In the genomic region with DNA sequence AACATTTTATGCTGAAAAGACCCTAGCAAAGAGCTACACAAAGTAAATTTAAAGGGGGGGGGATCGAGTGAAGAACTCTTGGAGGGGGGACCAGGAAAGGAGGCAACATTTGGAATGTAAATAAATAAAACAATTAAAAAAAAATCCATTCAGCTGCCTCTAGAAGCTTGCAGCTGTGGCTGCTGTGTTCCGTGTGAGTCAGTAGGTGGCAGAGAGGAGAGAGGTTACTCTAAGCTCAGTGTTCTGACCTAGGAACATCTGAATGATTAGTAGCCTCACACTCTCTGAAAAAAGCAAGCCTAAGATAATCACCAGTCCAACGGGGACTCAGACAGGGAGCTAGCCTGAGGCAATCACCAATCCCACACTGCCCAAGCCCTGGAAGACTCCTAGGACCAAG, we compare ENCODE assay signal across 11 mouse cellular contexts.
DNase-seq lines count a peak whose midpoint lies in the region; ATAC-seq and TF ChIP-seq lines count a peak whose summit lies in the region.
"Had no signal": no experiment of that assay in that cellular context is flagged by ENCODE, and none has a peak within 500 bp of the region (broad histone marks: within the 10 kb centered on the region; RNA-seq: fewer than 3 reads in every experiment).

No protein-coding gene starts in this region.

- no peak overlapping the region for H3K9ac ChIP-seq in intestine, postnatal 0 days (ENCODE audit: low read depth, low read length)
- H3K9ac ChIP-seq in intestine, embryonic 16.5 days (ENCODE audit: low read depth, low read length) = no peak overlapping the region
- no peak overlapping the region for H3K9ac ChIP-seq in midbrain, embryonic 14.5 days (replicated peaks; ENCODE audit: low read length)
- no peak overlapping the region for H3K9ac ChIP-seq in midbrain, embryonic 13.5 days (replicated peaks)
- H3K9ac ChIP-seq: embryonic facial prominence, embryonic 12.5 days; intestine, embryonic 15.5 days had no signal

- no peak overlapping the region for H3K4me2 ChIP-seq in intestine, postnatal 0 days (replicated peaks; ENCODE audit: low read depth)
- H3K4me2 ChIP-seq in intestine, embryonic 16.5 days (ENCODE audit: low read depth, low read length) = no peak overlapping the region
- no peak overlapping the region for H3K4me2 ChIP-seq in midbrain, embryonic 14.5 days (ENCODE audit: low read length)
- H3K4me2 ChIP-seq in midbrain, embryonic 13.5 days (replicated peaks) = no peak overlapping the region
- H3K4me2 ChIP-seq: embryonic facial prominence, embryonic 12.5 days; intestine, embryonic 15.5 days had no signal

- H3K9me3 ChIP-seq in intestine, postnatal 0 days (ENCODE audit: control insufficient read depth) = no peaks in the 10 kb centered on the region
- H3K9me3 ChIP-seq in intestine, embryonic 16.5 days (ENCODE audit: control insufficient read depth, low read length) = no peaks in the 10 kb centered on the region
- H3K9me3 ChIP-seq in midbrain, embryonic 14.5 days (ENCODE audit: control insufficient read depth, low read length) = no peaks in the 10 kb centered on the region
- H3K9me3 ChIP-seq in midbrain, embryonic 13.5 days = no peaks in the 10 kb centered on the region
- H3K9me3 ChIP-seq: embryonic facial prominence, embryonic 12.5 days; intestine, embryonic 15.5 days had no signal

- no peaks in the 10 kb centered on the region for H3K4me1 ChIP-seq in intestine, postnatal 0 days (replicated peaks; ENCODE audit: control insufficient read depth, insufficient read depth, low read length)
- no peaks in the 10 kb centered on the region for H3K4me1 ChIP-seq in intestine, embryonic 16.5 days (ENCODE audit: control insufficient read depth, insufficient read depth, low read length)
- H3K4me1 ChIP-seq in midbrain, embryonic 14.5 days (ENCODE audit: control insufficient read depth, insufficient read depth, low read length) = no peaks in the 10 kb centered on the region
- no peaks in the 10 kb centered on the region for H3K4me1 ChIP-seq in midbrain, embryonic 13.5 days (replicated peaks)
- H3K4me1 ChIP-seq: embryonic facial prominence, embryonic 12.5 days; intestine, embryonic 15.5 days had no signal

- ATAC-seq in intestine, postnatal 0 days = no peak
- ATAC-seq in intestine, embryonic 16.5 days = no peak
- ATAC-seq in midbrain, embryonic 14.5 days (ENCODE audit: low FRiP score, low TSS enrichment) = no peak
- no peak for ATAC-seq in midbrain, embryonic 13.5 days
- ATAC-seq: intestine, embryonic 15.5 days had no signal

- no peaks in the 10 kb centered on the region for H3K27me3 ChIP-seq in intestine, postnatal 0 days (replicated peaks; ENCODE audit: control insufficient read depth, insufficient read depth, low read length)
- H3K27me3 ChIP-seq in intestine, embryonic 16.5 days (replicated peaks; ENCODE audit: control insufficient read depth, insufficient read depth, low read length) = no peaks in the 10 kb centered on the region
- no peaks in the 10 kb centered on the region for H3K27me3 ChIP-seq in midbrain, embryonic 14.5 days (ENCODE audit: control insufficient read depth, insufficient read depth, low read length)
- no peaks in the 10 kb centered on the region for H3K27me3 ChIP-seq in midbrain, embryonic 13.5 days
- H3K27me3 ChIP-seq: embryonic facial prominence, embryonic 12.5 days; intestine, embryonic 15.5 days had no signal

- no peak overlapping the region for H3K4me3 ChIP-seq in intestine, postnatal 0 days (ENCODE audit: low read depth, low read length)
- H3K4me3 ChIP-seq in intestine, embryonic 16.5 days (ENCODE audit: low read length) = no peak overlapping the region
- H3K4me3 ChIP-seq in midbrain, embryonic 14.5 days (replicated peaks; ENCODE audit: low read depth, low read length) = no peak overlapping the region
- no peak overlapping the region for H3K4me3 ChIP-seq in midbrain, embryonic 13.5 days (replicated peaks)
- H3K4me3 ChIP-seq: embryonic facial prominence, embryonic 12.5 days; intestine, embryonic 15.5 days had no signal

- TF ChIP-seq CTCF in intestine, postnatal 0 days (IDR thresholded peaks at IDR 0.05; ENCODE audit: low read depth) = peak; percentile 48

- no peaks in the 10 kb centered on the region for H3K36me3 ChIP-seq in intestine, postnatal 0 days (ENCODE audit: control insufficient read depth, insufficient read depth)
- H3K36me3 ChIP-seq in intestine, embryonic 16.5 days (ENCODE audit: control insufficient read depth, insufficient read depth, low read length) = no peaks in the 10 kb centered on the region
- H3K36me3 ChIP-seq in midbrain, embryonic 14.5 days (ENCODE audit: control insufficient read depth, insufficient read depth, low read length) = no peaks in the 10 kb centered on the region
- H3K36me3 ChIP-seq in midbrain, embryonic 13.5 days = no peaks in the 10 kb centered on the region
- H3K36me3 ChIP-seq: embryonic facial prominence, embryonic 12.5 days; intestine, embryonic 15.5 days had no signal

- peak; percentile 17 for DNase-seq in midbrain, embryonic 14.5 days
- DNase-seq in ZHBTc4 (ENCODE audit: low read depth, low spot score) = peak; percentile 42
- DNase-seq in retina, postnatal 1 day = peak; percentile 19
- DNase-seq in right cerebral cortex, postnatal 4 days = no peak
- no peak for DNase-seq in spleen, postnatal 10 days (ENCODE audit: low spot score in 2 of 2)
- DNase-seq: lung, adult 2 months had no signal

- H3K27ac ChIP-seq in intestine, postnatal 0 days (ENCODE audit: low read depth, low read length) = no peak overlapping the region
- no peak overlapping the region for H3K27ac ChIP-seq in intestine, embryonic 16.5 days (ENCODE audit: low read length)
- H3K27ac ChIP-seq in midbrain, embryonic 14.5 days (replicated peaks; ENCODE audit: low read depth, low read length) = no peak overlapping the region
- no peak overlapping the region for H3K27ac ChIP-seq in midbrain, embryonic 13.5 days
- H3K27ac ChIP-seq: embryonic facial prominence, embryonic 12.5 days; intestine, embryonic 15.5 days had no signal

- WGBS in intestine, postnatal 0 days = 12% methylated on average over 3 of the region's 3 CpGs
- 17% methylated on average over 3 of the region's 3 CpGs for WGBS in intestine, embryonic 16.5 days
- WGBS in midbrain, embryonic 14.5 days = 19% methylated on average over 3 of the region's 3 CpGs
- 18% methylated on average over 3 of the region's 3 CpGs for WGBS in midbrain, embryonic 13.5 days

Comparison
In these comparisons a context has a peak if more than half of its experiments do, and no peak if none do; other contexts are left out.
1. DNase-seq: peak in midbrain, embryonic 14.5 days (single experiment), ZHBTc4 (single experiment) and retina, postnatal 1 day (single experiment); none in right cerebral cortex, postnatal 4 days (single experiment) and spleen, postnatal 10 days (0 of 2).